Mouse (Mus musculus) heart, postnatal 4 days (tissue): Measurements from ENCODE around the gene Shpk. TPM values are rescaled to one million over a fixed set of nuclear protein-coding genes. Genes with fewer than 3 reads are reported as not detected.

Source experiments
- DNase-seq: peaks from one replicate; pipeline ENCODE4 v3.0.0; 2021
- total RNA-seq, 2 experiments: library from RNA; stranded (reverse); gene quantifications; 2 replicates each; pipeline ENCODE4 v1.2.3; 2021

Shpk gene
- total RNA-seq, 2 experiments from 2014 or later = 0.95 to 1.1 TPM

DNA sequence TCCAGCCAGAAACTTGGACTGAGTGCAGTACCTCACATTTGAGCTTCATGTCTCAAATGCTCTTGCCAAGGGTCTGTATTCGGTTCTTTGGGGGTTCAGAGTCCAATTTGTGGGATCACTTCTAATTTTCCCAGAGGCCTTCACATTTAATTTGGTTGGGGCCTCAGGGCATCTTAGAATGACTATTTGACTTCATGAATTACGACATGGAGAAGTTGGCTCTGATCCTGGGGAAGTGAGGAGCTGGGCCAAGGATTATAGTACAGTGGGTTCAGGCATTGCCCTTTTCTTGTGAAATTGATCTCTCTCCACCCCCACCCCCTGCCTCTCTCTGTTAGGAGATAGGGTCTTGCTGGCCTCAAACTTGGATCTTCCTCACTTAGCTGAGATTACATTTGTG lies 1.8 kb downstream of the Shpk start:
- no peak for DNase-seq

DNA sequence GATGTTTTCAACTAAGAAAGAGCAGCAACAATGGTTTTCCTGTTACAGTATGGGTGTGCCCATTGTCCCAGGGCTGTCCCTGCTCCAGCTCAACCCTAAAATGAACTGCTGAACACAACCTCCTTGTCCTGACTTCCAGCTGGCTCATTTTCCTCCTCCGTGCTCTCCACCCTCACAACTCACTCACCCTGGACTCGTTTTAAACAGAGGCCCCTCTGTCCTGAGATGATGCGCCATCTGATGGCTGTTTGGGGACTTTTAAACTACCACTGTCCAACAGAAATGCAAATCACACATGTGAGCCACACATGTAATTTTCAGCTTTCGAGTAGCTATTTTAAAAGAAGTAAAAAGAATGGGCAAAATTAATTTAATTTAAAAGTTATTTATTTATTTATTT lies 2.3 kb downstream of the Shpk start:
- DNase-seq = peak; percentile 35

DNA sequence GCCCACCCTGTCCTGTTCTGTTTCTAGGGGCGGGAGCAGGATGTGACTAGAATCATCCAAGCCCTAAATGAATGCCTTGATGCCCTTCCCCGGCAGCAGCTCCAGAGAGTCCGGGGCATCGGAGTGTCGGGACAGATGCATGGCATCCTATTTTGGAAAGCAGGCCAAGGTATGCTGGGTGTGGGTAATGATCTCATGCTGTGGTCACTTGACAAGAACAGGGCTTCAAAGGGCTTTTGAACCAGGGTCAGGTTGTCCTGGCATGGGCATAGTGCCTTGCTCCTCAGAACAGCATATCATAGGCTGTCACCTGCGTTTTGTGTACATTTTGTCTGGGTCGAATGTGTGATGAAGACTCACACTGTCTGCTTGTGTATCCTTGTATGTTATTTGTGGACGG lies 4.6 kb downstream of the Shpk start:
- no peak for DNase-seq

DNA sequence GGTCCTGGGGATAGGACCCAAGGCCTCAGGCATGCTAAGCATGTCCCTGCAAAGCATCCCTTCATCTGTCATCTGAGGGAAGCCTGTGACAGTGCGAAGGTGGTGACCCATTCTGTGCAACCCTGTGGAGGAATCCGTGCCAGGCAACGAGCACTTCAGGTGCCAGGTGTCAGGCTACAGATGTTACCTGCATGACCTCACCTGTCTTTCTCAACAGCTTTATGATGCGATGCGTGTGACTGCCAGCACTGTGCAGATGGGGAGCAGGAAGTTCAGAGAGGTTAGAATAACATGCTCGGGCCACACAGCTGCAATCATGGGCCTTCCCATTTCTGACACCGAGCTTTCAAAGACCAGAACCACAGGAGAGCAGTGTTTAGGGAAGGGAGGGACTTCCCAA lies 5.9 kb downstream of the Shpk start:
- DNase-seq = no peak

DNA sequence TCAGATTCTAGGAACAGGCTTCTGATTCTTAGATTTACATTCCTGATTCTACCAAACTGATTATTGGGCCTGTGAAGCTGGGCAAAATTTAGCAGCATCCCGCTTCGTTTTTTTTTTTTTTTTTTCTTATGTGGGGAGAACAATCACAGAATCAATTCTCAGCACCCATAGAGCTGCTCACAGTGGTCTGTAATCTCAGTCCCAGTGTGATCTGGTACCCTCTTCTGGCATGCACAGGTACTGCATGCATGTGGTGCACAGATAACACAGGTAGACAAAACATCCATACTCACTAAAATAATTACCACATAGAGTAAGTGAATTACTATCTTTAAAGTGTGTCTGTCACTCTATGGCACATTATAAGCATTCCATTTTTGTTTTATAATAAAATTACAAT lies 8.4 kb downstream of the Shpk start:
- DNase-seq = no peak

DNA sequence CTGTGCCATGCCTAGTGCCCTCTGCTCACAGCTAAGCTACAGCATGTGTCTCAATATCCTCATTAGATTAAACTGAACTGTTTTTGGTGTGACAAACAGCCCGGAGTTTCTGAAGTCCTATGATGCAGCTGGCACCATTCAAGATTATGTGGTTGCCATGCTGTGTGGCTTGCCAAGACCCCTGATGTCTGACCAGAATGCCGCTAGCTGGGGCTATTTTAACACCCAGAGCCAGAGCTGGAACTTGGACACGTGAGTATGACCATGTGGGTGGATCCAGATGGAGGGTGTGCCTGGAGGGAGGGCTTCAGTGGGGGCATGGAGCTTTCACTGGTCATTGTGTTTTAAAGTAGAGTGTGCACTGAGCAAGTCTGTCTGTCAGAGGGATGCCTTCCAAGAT lies 14.7 kb downstream of the Shpk start:
- DNase-seq = no peak

DNA sequence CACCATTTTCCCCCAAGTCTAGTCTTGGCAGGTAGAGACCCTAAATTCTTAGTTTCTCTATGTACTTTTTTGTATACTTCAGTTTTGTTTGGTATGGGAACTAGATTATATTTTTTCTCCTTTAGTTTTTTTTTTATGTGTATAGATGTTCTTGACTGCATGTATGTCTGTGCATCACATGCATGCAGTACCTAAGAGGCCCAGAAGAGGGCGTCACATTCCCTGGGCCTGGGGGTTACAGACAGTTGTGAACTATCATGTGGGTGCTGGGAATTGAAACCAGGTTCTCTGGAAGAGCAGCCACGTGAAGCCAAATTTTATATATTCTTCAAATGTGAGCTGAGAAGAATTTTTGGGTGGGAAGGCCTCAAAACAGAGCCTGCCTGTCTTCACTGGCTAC lies 20.4 kb downstream of the Shpk start:
- DNase-seq = no peak

DNA sequence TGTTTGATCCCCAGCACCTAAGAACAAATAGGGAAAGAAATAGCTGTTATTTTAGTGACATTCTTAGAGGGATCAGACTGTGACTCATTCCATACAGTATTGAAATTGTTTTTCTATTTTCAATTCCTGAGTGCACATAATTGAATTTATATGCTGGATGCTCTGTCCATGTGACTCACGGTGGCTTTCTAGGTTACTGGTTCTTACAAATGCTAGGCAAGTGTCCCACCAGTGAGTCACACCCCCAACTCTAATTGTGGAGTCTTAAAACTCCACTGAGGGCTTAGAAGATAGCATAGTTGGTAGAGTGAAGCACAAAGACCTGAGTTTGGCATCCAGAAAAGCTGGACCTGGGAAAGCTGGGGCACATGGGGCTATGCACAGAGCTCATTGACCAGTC lies 21.4 kb downstream of the Shpk start:
- no peak for DNase-seq

DNA sequence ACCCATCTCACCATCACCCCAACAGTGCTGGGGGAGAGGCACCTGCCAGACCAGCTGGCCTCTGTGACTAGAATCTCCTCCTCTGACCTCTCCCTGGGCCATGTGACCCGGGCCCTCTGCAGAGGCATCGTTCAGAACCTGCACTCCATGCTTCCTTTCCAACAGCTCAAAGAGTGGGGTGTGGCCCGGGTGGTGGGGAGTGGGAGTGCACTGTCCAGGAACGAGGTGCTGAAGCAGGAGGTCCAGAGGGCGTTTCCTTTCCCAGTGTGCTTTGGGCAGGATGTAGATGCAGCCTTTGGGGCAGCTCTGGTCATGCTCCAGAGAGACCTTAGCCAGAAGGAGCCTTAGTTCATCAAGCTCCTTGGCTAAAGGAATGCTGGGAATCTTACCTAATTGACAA lies 23.6 kb downstream of the Shpk start:
- DNase-seq = no peak

DNA sequence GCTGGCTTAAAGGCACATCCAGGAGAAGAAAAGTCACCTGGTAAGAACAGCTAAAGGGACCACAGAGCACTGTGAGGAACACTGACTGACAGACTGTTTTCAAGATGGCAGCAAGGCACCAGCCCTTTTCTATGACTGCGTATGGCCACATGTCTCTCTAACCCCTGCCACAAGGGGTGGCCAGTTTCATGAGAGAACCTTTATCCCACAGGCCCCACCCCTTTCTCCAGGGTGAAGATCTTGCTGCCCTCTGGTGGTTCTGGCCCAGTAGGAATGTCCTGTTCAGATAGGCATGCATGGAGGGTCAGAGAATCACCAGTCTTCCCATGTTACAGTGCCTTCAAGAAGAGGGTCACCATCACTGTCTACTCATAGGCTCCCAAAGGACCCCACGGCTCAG lies 24.7 kb downstream of the Shpk start:
- peak; percentile 25 for DNase-seq

DNA sequence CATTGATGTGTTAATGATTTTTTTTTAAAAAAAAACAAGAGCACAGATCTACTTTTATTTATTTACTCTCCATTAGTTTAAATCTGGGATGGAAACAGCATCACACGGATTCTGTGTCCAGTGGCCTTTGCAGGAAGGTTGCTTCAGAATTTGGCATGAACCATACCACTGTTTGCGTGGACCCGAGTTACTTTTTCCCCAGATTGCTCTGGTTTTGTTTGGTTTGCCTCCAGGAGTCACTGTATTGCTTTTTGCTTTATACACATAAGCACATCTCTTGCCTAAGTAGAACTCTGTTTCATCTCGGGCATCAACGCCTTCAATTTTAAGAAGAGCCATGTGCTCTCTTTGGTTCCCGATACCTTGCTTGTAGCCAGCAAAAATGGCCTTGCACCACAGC lies 26.6 kb downstream of the Shpk start:
- no peak for DNase-seq

DNA sequence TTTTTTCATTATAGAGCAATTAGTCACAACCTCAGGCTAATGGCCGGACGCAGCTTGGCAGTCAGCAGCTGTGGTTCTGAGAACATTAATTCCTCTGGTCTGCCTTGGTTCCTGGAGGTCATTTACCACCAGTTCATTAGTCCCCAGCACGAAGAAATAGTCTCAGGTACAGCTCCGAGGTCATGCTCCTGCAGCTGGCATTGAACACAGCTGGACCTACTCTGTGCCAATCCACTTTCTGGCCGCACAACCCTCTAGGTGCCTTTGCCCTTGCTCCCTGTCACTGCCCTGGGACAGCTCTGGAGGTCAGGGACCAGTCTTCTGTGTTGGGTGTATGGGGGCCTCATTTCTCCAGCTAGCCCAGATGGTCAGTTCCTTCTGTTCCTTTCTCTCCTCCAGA lies 29.6 kb downstream of the Shpk start:
- no peak for DNase-seq

DNA sequence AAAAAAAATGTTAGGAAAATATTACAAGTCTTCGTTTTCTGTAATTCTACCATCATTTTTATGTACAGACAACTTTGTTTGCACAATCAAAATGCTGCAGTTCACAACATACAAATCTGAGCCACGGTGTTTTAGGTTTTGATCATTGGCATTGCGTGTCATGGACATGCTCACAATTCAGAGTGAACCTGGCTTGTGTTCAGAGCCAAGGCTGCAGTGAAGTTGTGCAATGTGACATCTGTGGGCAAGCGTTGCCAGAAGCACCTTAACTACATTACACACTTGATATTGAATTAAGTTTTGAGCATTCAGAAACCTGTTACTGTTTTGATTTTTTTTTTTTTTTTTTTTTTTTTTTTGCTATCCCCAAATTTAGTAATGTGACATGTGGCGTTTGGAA lies 30.8 kb downstream of the Shpk start:
- no peak for DNase-seq

DNA sequence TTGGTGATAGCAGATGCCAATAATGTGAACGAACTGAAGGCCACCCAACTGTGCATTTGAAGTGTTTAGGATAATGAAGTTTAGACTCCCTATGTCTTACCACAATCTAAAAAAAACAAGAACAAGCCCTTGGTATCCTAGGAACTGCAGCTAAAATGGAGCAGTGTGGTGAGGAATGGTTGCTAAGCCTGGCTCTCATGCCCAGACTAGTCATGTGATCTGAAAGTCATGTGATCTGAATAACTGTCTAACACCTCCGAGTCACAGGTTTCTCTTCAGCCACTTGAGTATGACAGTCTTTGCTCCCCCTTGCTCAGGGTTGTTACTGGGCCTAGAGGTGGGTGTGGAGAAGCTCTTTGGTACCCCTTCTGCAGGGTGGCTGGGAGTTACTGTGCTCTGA lies 33.3 kb downstream of the Shpk start:
- DNase-seq = no peak

DNA sequence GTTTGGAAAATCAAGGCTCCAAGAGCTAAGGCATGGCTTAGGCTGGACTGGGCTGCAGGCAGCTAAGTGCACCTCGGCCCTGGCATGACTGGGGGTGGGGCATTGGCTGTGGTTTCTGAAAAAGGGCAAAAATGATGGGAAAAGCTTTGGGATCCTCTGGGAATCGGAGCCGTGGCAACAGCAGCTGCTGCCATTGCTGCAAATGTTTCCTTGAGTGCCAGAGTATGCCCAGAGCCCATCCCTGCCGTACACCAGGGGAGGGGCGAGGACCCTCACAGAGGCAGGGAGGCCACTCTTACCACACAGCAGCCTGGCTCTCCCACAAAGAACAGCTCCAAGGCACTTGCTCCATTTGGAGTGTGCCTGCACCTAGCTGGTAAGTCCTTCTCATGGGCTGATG lies 34.7 kb downstream of the Shpk start, which contains the start of gene Trpv1:
Gene Trpv1 (plus strand): TSS at position 301 of the 400 bp plus-strand sequence.
- no peak for DNase-seq

DNA sequence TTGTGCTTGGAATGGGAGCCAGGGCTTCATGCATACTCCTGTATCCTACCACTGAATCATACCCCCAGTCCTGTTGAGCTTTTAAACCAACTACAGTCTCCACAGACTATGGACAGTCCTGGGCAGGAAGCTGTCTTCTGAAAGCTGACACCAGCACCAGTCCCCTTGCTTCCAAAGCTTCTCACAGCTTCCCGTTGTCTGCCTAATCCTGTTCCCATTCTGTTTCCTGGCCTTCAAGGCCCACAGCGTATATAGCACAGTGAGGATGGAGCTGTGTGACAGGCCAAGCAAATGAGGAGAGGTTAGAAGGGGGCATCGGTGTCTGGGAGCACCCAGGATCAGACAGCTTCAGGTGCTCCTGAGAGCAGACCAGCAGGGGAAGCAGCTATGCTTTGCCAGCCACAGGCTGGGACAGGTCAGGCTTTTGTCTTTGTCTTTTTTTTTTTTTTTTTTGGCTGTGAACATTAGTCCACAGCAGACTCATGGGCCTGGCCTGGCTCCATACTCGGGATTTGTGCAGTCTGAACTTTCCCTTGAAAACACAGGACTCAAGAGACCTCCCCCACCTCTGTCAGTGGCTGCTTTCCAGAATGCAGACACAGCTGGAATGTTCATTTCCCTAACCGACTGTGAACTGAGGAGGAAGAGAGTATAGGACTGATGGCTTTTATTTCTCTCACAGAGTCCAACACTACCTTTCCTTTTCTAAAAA lies 36.9 kb downstream of the Shpk start:
- peak; percentile 85 for DNase-seq

DNA sequence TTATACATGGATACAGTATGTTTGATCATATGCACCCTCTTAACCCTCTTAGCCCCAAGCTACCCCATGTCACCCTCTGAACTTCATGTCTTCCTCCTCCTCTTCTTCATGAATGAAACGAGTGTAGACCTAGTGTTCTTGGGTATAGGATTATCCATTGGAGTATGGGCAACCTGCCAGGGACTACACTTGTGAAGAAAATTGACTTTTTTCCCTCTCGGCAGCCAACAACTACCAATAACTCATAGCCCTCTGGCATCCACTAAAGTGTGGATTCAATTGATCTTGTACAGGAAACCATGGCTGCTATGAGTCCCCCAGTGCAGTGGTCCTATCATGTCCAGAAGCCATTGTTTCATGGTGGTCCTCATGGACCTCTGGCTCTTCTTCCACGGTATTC lies 37.5 kb downstream of the Shpk start:
- DNase-seq = peak; percentile 19

DNA sequence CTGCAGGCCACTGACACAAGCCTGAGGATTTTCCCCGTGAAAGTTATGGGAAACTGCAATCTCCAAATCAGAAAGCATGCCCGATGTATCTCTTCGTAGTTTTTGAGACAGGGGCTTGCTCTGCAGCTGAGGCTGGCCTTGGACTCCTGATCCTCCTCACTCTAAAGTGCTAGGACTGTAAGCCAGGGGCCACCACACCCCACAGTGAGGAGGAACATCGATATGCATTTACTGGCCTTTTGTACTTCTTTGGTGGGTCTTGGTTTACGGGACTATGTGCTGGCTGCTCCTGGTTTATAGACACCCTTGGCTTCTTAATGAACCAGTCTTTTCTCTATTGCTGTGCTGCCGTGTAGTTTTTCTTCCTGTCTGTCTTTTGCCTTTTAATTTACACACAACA lies 42.9 kb downstream of the Shpk start:
- DNase-seq = no peak

DNA sequence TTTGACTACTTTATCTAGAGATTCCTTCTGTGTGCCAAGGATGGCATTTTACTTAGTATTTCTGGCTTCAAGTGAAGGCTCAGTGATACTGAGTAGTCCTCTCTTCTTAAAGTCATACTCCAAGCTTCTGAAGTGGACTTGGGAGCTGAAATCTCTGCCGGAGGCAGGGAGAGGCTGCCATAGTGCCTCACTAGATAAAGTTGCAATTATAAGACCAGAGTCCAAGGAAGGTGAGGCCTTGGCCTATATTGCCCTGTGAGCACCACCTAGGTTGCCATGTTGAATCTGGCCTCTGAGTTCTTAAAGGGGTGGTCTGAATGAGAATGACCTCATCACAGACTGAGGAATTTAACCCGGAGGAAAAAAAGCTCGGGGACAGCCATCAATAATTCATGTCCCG lies 43.5 kb downstream of the Shpk start:
- no peak for DNase-seq

DNA sequence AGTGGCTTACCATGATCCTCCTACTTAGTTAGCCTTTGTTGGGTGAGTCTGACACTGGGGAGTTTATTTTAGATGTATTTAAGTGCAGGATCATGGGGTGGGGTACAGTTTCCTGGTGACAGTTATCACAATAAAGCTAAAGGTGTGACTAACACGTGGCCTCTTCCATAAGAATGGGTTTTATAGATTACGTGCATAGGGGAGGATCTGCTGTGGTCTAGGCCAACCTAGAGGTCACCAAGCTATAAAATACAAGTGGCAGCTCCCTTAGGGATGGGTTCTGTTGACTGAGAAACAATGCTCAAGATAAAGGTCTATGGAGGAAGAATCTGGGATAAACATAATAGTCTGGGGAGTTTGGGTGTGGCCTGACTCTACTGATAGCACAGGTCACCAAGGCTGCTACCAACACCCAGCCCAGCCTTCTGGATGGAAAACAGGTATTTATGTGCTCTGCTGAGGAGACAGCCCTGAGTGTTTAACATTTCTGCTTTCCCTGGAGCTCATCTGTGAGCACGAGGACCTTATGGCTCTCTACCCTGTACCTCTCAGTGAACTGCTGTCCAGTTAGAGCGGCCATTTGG lies 58.2 kb downstream of the Shpk start:
- no peak for DNase-seq

DNA sequence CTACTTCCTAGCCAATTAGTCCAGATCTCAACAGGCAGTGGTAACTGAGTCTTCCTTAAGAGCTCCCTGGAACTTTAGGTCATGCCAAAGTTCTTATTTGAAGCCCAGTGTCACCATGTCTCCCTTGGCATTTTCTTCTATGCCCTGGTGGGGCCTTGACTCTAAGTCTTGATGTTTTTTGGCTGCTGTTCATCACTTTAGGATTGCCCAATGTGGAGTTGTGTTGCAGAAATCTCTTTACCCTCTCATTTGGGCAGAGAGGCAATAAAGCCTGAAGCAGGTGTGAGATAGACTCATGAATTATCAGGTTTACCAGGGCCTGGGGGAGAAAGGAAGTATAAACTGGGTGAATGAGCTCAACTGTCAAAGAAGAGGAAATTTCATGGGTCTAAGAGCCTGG lies 59.4 kb downstream of the Shpk start:
- DNase-seq = no peak

DNA sequence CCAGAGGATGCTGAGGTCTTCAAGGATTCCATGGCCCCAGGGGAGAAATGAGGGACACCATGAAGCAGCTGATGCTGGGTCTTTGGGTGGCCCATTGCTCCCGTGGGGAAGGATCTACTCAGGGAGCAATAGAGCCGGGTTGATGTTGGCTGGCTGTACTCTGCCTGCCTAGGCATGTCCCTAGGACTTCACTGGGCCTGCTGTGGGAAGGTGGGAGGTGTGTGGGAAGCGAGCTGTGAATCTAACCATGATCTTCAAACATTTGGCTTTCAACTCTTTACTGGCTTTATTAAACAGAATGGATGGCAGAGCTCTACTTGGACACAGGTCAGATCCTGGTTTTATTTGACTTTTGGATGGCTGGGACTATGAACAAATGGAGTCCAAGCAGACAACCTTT lies 61.2 kb downstream of the Shpk start:
- DNase-seq = no peak

DNA sequence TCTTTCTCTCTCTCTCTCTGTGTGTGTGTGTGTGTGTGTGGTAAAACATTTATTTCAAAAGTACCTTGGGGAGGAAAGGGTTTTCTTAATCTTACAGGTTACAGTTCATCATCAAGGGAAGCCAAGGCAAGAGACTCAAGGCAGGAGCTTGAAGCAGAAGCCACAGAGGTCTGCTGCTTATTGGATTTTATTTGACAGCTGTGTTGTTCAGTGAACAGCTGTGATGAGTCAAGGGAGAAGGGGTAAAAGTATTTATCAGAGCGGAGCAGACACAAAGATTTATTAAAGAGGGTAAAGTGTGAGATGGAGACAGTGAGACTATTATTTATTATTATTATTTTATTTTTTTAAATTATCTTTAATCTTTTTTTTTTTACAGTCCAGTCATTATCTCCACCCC lies 62.1 kb downstream of the Shpk start:
- no peak for DNase-seq

DNA sequence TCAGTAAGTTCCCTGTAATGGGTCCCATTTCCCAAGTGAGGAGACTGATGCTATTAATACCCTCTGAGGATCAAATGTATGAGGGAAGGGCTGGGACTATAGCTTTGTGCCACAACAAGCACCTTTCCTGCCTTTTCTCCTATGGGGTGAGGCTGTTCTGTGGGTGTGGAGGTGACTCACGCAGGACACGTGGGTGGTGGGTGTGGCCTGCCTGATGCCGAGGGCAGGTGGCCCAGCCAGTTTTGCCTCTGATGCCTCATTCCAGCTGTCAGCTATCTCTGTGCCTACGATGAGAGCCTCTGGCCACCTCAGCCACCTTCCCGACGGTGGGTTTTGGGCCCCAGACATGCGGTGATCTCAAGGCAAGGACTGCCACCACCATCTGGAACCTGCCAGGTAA lies 68.0 kb downstream of the Shpk start, which contains the start of gene Trpv3:
Gene Trpv3 (plus strand): TSS at position 122 of the 400 bp plus-strand sequence.
- DNase-seq = no peak
